In genomic region chr12:15174411-15175041, GRCm38 (mm10) we compare ENCODE assay signal across 15 mouse cellular contexts.
DNase-seq lines count a peak whose midpoint lies in the region; ATAC-seq and TF ChIP-seq lines count a peak whose summit lies in the region.
"Had no signal": no experiment of that assay in that cellular context is flagged by ENCODE, and none has a peak within 500 bp of the region (broad histone marks: within the 10 kb centered on the region; RNA-seq: fewer than 3 reads in every experiment).

No protein-coding gene starts in this region.

- peak; percentile 65; the same call in 1 of the 2 replicates for ATAC-seq in stomach, embryonic 14.5 days (ENCODE audit: insufficient number of reproducible peaks, insufficient read depth, low FRiP score, low read depth)
- no peak for ATAC-seq in stomach, postnatal 0 days (ENCODE audit: low FRiP score, low TSS enrichment)
- ATAC-seq in kidney, postnatal 0 days (replicated peaks; ENCODE audit: low FRiP score, low read depth), result peak; percentile 17; the same call in 1 of the 2 replicates
- ATAC-seq: CD4-positive, CD25-positive, alpha-beta regulatory T cell, adult 4 months; intestine, embryonic 15.5 days had no signal

- no peak overlapping the region for H3K4me2 ChIP-seq in stomach, embryonic 14.5 days (replicated peaks; ENCODE audit: low read depth, low read length)
- H3K4me2 ChIP-seq in stomach, postnatal 0 days (replicated peaks; ENCODE audit: low read depth), result no peak overlapping the region
- no peak overlapping the region for H3K4me2 ChIP-seq in kidney, postnatal 0 days (ENCODE audit: low read length)
- H3K4me2 ChIP-seq: embryonic facial prominence, embryonic 13.5 days; heart, embryonic 15.5 days; intestine, embryonic 15.5 days; midbrain, embryonic 11.5 days had no signal

- H3K9me3 ChIP-seq in stomach, embryonic 14.5 days (ENCODE audit: control insufficient read depth, low read depth, low read length), result no peaks in the 10 kb centered on the region
- H3K9me3 ChIP-seq in stomach, postnatal 0 days (ENCODE audit: control insufficient read depth, low read length), result no peaks in the 10 kb centered on the region
- no peaks in the 10 kb centered on the region for H3K9me3 ChIP-seq in kidney, postnatal 0 days (replicated peaks; ENCODE audit: low read length)
- H3K9me3 ChIP-seq: embryonic facial prominence, embryonic 13.5 days; heart, embryonic 15.5 days; intestine, embryonic 15.5 days had no signal

- no peak overlapping the region for H3K9ac ChIP-seq in stomach, embryonic 14.5 days (replicated peaks; ENCODE audit: low read depth, low read length)
- no peak overlapping the region for H3K9ac ChIP-seq in stomach, postnatal 0 days (ENCODE audit: low read length)
- no peak overlapping the region for H3K9ac ChIP-seq in kidney, postnatal 0 days (ENCODE audit: low read depth, low read length)
- H3K9ac ChIP-seq: embryonic facial prominence, embryonic 13.5 days; heart, embryonic 15.5 days; intestine, embryonic 15.5 days had no signal

- WGBS in kidney, adult 2 months, result 36% methylated on average over 6 of the region's 6 CpGs
- 28% methylated on average over 6 of the region's 6 CpGs for WGBS in stomach, embryonic 14.5 days
- 34% methylated on average over 6 of the region's 6 CpGs for WGBS in stomach, postnatal 0 days
- WGBS in kidney, postnatal 0 days, result 33% methylated on average over 6 of the region's 6 CpGs

- H3K4me3 ChIP-seq in kidney, adult 2 months (ENCODE audit: insufficient read depth, low read depth, low read length), result no peak overlapping the region
- H3K4me3 ChIP-seq in stomach, embryonic 14.5 days (ENCODE audit: low read depth, low read length), result no peak overlapping the region
- H3K4me3 ChIP-seq in stomach, postnatal 0 days (ENCODE audit: low read depth, low read length), result no peak overlapping the region
- no peak overlapping the region for H3K4me3 ChIP-seq in kidney, postnatal 0 days (replicated peaks; ENCODE audit: low read depth, low read length)
- H3K4me3 ChIP-seq in left cerebral cortex, adult 2 months, result no peak overlapping the region
- H3K4me3 ChIP-seq: embryonic facial prominence, embryonic 13.5 days; heart, embryonic 15.5 days; intestine, embryonic 15.5 days had no signal

- peak; percentile 33 for DNase-seq in kidney, adult 2 months
- no peak for DNase-seq in kidney, adult 18-20 months
- no peak for DNase-seq in stomach, postnatal 0 days (ENCODE audit: low spot score)
- DNase-seq in kidney, postnatal 0 days (ENCODE audit: low spot score), result peak; percentile 90
- DNase-seq in left cerebral cortex, adult 2 months (ENCODE audit: extremely low spot score in 1 of 2, low spot score in 2 of 2), result no peak
- no peak for DNase-seq in gastrocnemius, postnatal 4 days (ENCODE audit: low spot score in 2 of 2)
- DNase-seq: cerebellum, postnatal 14 days; lung, adult 2 months; right cerebral cortex, postnatal 4 days had no signal

- intact Hi-C loops in left cerebral cortex, adult 2 months (cut with DNase I), result no loop called here

- no peaks in the 10 kb centered on the region for H3K36me3 ChIP-seq in kidney, adult 2 months (ENCODE audit: control insufficient read depth, insufficient read depth, low read length)
- no peaks in the 10 kb centered on the region for H3K36me3 ChIP-seq in stomach, embryonic 14.5 days (ENCODE audit: control insufficient read depth, insufficient read depth, low read length)
- no peaks in the 10 kb centered on the region for H3K36me3 ChIP-seq in stomach, postnatal 0 days (ENCODE audit: control insufficient read depth, insufficient read depth, low read length)
- H3K36me3 ChIP-seq in kidney, postnatal 0 days (ENCODE audit: insufficient read depth, low read length), result no peaks in the 10 kb centered on the region
- H3K36me3 ChIP-seq: embryonic facial prominence, embryonic 13.5 days; heart, embryonic 15.5 days; intestine, embryonic 15.5 days had no signal

- TF ChIP-seq CTCF in kidney, adult 2 months (conservative IDR thresholded peaks at IDR 0.05; ENCODE audit: insufficient read depth, insufficient read length, low read depth, low read length), result no peak
- TF ChIP-seq CTCF in stomach, postnatal 0 days (IDR thresholded peaks at IDR 0.05; ENCODE audit: low read depth), result no peak
- no peak for TF ChIP-seq CTCF in kidney, postnatal 0 days (IDR thresholded peaks at IDR 0.05; ENCODE audit: low read depth)
- no peak for TF ChIP-seq CTCF in left cerebral cortex, adult 2 months (IDR thresholded peaks at IDR 0.05)

- H3K27me3 ChIP-seq in kidney, adult 2 months (replicated peaks; ENCODE audit: control insufficient read depth, insufficient read depth, low read length), result no peaks in the 10 kb centered on the region
- H3K27me3 ChIP-seq in stomach, embryonic 14.5 days (ENCODE audit: control insufficient read depth, insufficient read depth, low read length), result no peaks in the 10 kb centered on the region
- no peaks in the 10 kb centered on the region for H3K27me3 ChIP-seq in stomach, postnatal 0 days (ENCODE audit: control insufficient read depth, insufficient read depth, low read length)
- H3K27me3 ChIP-seq in kidney, postnatal 0 days (ENCODE audit: insufficient read depth, low read length), result no peaks in the 10 kb centered on the region
- H3K27me3 ChIP-seq: embryonic facial prominence, embryonic 13.5 days; heart, embryonic 15.5 days; intestine, embryonic 15.5 days had no signal

- H3K27ac ChIP-seq in kidney, adult 2 months (ENCODE audit: insufficient read depth, low read depth, low read length), result no peak overlapping the region
- no peak overlapping the region for H3K27ac ChIP-seq in stomach, embryonic 14.5 days (ENCODE audit: low read length)
- H3K27ac ChIP-seq in stomach, postnatal 0 days (replicated peaks), result no peak overlapping the region
- H3K27ac ChIP-seq in kidney, postnatal 0 days, result no peak overlapping the region
- no peak overlapping the region for H3K27ac ChIP-seq in left cerebral cortex, adult 2 months
- H3K27ac ChIP-seq: embryonic facial prominence, embryonic 13.5 days; heart, embryonic 15.5 days; intestine, embryonic 15.5 days had no signal

- H3K4me1 ChIP-seq in kidney, adult 2 months (ENCODE audit: control insufficient read depth, insufficient read depth, low read length), result no peaks in the 10 kb centered on the region
- H3K4me1 ChIP-seq in stomach, embryonic 14.5 days (ENCODE audit: control insufficient read depth, insufficient read depth, low read length), result no peaks in the 10 kb centered on the region
- no peaks in the 10 kb centered on the region for H3K4me1 ChIP-seq in stomach, postnatal 0 days (replicated peaks; ENCODE audit: control insufficient read depth, insufficient read depth)
- H3K4me1 ChIP-seq in kidney, postnatal 0 days (replicated peaks; ENCODE audit: insufficient read depth, low read length), result no peaks in the 10 kb centered on the region
- H3K4me1 ChIP-seq: embryonic facial prominence, embryonic 13.5 days; heart, embryonic 15.5 days; intestine, embryonic 15.5 days had no signal

- TF ChIP-seq EP300 in stomach, postnatal 0 days (optimal IDR thresholded peaks at IDR 0.05), result no peak

- TF ChIP-seq POLR2A in kidney, adult 2 months (IDR thresholded peaks at IDR 0.05; ENCODE audit: low read depth, low read length), result no peak

Comparison
In these comparisons a context has a peak if more than half of its experiments do, and no peak if none do; other contexts are left out.
1. DNase-seq: peak in kidney, adult 2 months (single experiment) and kidney, postnatal 0 days (single experiment); none in kidney, adult 18-20 months (single experiment), stomach, postnatal 0 days (single experiment), left cerebral cortex, adult 2 months (0 of 2) and gastrocnemius, postnatal 4 days (0 of 2).